Mouse (Mus musculus): ENCODE data around the gene Tbx10.

DNA sequence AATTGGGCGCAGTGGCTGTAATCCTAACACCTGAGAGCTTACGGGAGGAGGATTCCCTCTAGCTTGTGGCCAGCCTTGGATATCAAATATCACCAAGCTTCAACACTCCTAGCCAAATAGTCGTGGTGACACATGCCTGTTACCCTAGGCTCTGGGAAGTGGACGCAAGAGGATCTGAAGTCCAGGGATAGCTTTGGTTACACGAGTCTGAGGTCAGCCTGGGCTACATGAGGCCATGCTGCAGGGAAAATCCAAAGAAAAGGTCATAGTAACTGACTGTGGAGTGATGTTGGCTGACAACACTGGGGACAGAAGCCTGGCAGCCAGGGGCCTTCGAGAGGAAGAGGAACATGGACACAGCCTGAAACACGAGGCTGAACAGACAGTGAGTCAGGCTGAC, 3.6 kb downstream of the Tbx10 start:
- TF ChIP-seq CTCF (IDR thresholded peaks at IDR 0.05; ENCODE audit: low read depth), result no peak
- TF ChIP-seq EP300 (optimal IDR thresholded peaks at IDR 0.05), result no peak

Measured in stomach, postnatal 0 days (tissue).